Mouse (Mus musculus): ENCODE measurements at regions not wholly inside any gene's neighbourhood (a gene's known extent, or its start where the extent isn't known, plus 50 kb on each side); places are given as distances from the start of the nearest gene placed in this dataset.

- Histone ChIP-seq H3K9ac (ENCODE audit: insufficient read depth, low read depth, low read length, poor library complexity, severe bottlenecking) (no peak overlapping the region), H3K4me3 (ENCODE audit: insufficient read depth in 1 of 2, low read depth in 1 of 2, low read length in 2 of 2, poor library complexity in 1 of 2, severe bottlenecking in 1 of 2) (no peak overlapping the region), H3K9me3 (ENCODE audit: control insufficient read depth, insufficient read depth, low read depth, low read length) (no peaks in the 10 kb centered on the region), H3K36me3 (ENCODE audit: control insufficient read depth, insufficient read depth, low read length, poor library complexity, severe bottlenecking) (no peaks in the 10 kb centered on the region), H3K27ac (ENCODE audit: insufficient read depth, low read depth, low read length, poor library complexity, severe bottlenecking) (no peak overlapping the region), H3K4me1 (ENCODE audit: control insufficient read depth in 2 of 2, insufficient read depth in 2 of 2, low read length in 2 of 2, poor library complexity in 1 of 2) (no peaks in the 10 kb centered on the region)
- TF ChIP-seq HCFC1 (IDR thresholded peaks at IDR 0.05; ENCODE audit: borderline replicate concordance, insufficient read depth, low read length): no peak
- no peak for TF ChIP-seq ZC3H11A (IDR thresholded peaks at IDR 0.05; ENCODE audit: borderline replicate concordance, low read depth, low read length)
- no peak for TF ChIP-seq MAFK (IDR thresholded peaks at IDR 0.05; ENCODE audit: insufficient read depth, low read depth, low read length)
- TF ChIP-seq CHD2 (IDR thresholded peaks at IDR 0.05; ENCODE audit: low read depth, low read length): no peak
- no peak for TF ChIP-seq ZNF384 (IDR thresholded peaks at IDR 0.05; ENCODE audit: low read depth, low read length)
- DNase-seq (ENCODE audit: low read depth, low spot score): no peak
- in situ Hi-C loops (cut with MboI; ENCODE audit: low sequenced_read_pairs in 2 of 2, unreplicated experiment in 2 of 2): no loop called here
Observed at GRCm38 (mm10) chr7:70799031-70799766, 432.7 kb upstream of the Nr2f2 start.

- no peak overlapping the region for H3K4me3 ChIP-seq (ENCODE audit: insufficient read depth in 1 of 2, low read depth in 1 of 2, low read length in 2 of 2, poor library complexity in 1 of 2, severe bottlenecking in 1 of 2)
- no peaks in the 10 kb centered on the region for H3K9me3 ChIP-seq (ENCODE audit: control insufficient read depth, insufficient read depth, low read depth, low read length)
- no peaks in the 10 kb centered on the region for H3K36me3 ChIP-seq (ENCODE audit: control insufficient read depth, insufficient read depth, low read length, poor library complexity, severe bottlenecking)
- no peak overlapping the region for H3K9ac ChIP-seq (ENCODE audit: insufficient read depth, low read depth, low read length, poor library complexity, severe bottlenecking)
- no peak for DNase-seq (ENCODE audit: low read depth, low spot score)
- no peaks in the 10 kb centered on the region for H3K4me1 ChIP-seq (ENCODE audit: control insufficient read depth in 2 of 2, insufficient read depth in 2 of 2, low read length in 2 of 2, poor library complexity in 1 of 2)
- in situ Hi-C loops (cut with MboI; ENCODE audit: low sequenced_read_pairs in 2 of 2, unreplicated experiment in 2 of 2): no loop called here
- no peak overlapping the region for H3K27ac ChIP-seq (ENCODE audit: insufficient read depth, low read depth, low read length, poor library complexity, severe bottlenecking)
- TF ChIP-seq CHD2 (IDR thresholded peaks at IDR 0.05; ENCODE audit: low read depth, low read length): no peak
- no peak for TF ChIP-seq ZNF384 (IDR thresholded peaks at IDR 0.05; ENCODE audit: low read depth, low read length)
- TF ChIP-seq ZC3H11A (IDR thresholded peaks at IDR 0.05; ENCODE audit: borderline replicate concordance, low read depth, low read length): no peak
- no peak for TF ChIP-seq HCFC1 (IDR thresholded peaks at IDR 0.05; ENCODE audit: borderline replicate concordance, insufficient read depth, low read length)
- TF ChIP-seq MAFK (IDR thresholded peaks at IDR 0.05; ENCODE audit: insufficient read depth, low read depth, low read length): no peak
Observed at GRCm38 (mm10) chr7:70796038-70796760, 429.7 kb upstream of the Nr2f2 start.

- peak overlapping the region; percentile 56; the same call in 1 of the 2 replicates for H3K9ac ChIP-seq (ENCODE audit: insufficient read depth, low read depth, low read length, poor library complexity, severe bottlenecking)
- TF ChIP-seq ZNF384 (IDR thresholded peaks at IDR 0.05; ENCODE audit: low read depth, low read length) (no peak), ZC3H11A (IDR thresholded peaks at IDR 0.05; ENCODE audit: borderline replicate concordance, low read depth, low read length) (no peak), MAFK (IDR thresholded peaks at IDR 0.05; ENCODE audit: insufficient read depth, low read depth, low read length) (no peak), CHD2 (IDR thresholded peaks at IDR 0.05; ENCODE audit: low read depth, low read length) (no peak), HCFC1 (IDR thresholded peaks at IDR 0.05; ENCODE audit: borderline replicate concordance, insufficient read depth, low read length) (no peak)
- in situ Hi-C loops (cut with MboI; ENCODE audit: low sequenced_read_pairs in 2 of 2, unreplicated experiment in 2 of 2): no loop called here
- H3K9me3 ChIP-seq (ENCODE audit: control insufficient read depth, insufficient read depth, low read depth, low read length): no peaks in the 10 kb centered on the region
- peak overlapping the region; percentile 93 for H3K27ac ChIP-seq (ENCODE audit: insufficient read depth, low read depth, low read length, poor library complexity, severe bottlenecking)
- H3K4me3 ChIP-seq (ENCODE audit: insufficient read depth in 1 of 2, low read depth in 1 of 2, low read length in 2 of 2, poor library complexity in 1 of 2, severe bottlenecking in 1 of 2): peak overlapping the region; percentile 8 to 40; a peak in 2 of 4 replicates
- H3K4me1 ChIP-seq (ENCODE audit: control insufficient read depth in 2 of 2, insufficient read depth in 2 of 2, low read length in 2 of 2, poor library complexity in 1 of 2): peaks cover 0 to 9% of the 10 kb centered on the region in 2 experiments; a peak in 2 of 4 replicates
- no peaks in the 10 kb centered on the region for H3K36me3 ChIP-seq (ENCODE audit: control insufficient read depth, insufficient read depth, low read length, poor library complexity, severe bottlenecking)
- peak; percentile 87 for DNase-seq (ENCODE audit: low read depth, low spot score)
Observed at GRCm38 (mm10) chr7:70788902-70789796, 422.6 kb upstream of the Nr2f2 start.

- in situ Hi-C loops (cut with MboI; ENCODE audit: low sequenced_read_pairs in 2 of 2, unreplicated experiment in 2 of 2): no loop called here
- TF ChIP-seq HCFC1 (IDR thresholded peaks at IDR 0.05; ENCODE audit: borderline replicate concordance, insufficient read depth, low read length): no peak
- TF ChIP-seq CHD2 (IDR thresholded peaks at IDR 0.05; ENCODE audit: low read depth, low read length): no peak
- no peak for TF ChIP-seq ZNF384 (IDR thresholded peaks at IDR 0.05; ENCODE audit: low read depth, low read length)
- no peak for TF ChIP-seq ZC3H11A (IDR thresholded peaks at IDR 0.05; ENCODE audit: borderline replicate concordance, low read depth, low read length)
- TF ChIP-seq MAFK (IDR thresholded peaks at IDR 0.05; ENCODE audit: insufficient read depth, low read depth, low read length): no peak
- H3K9me3 ChIP-seq (ENCODE audit: control insufficient read depth, insufficient read depth, low read depth, low read length): no peaks in the 10 kb centered on the region
- DNase-seq (ENCODE audit: low read depth, low spot score): no peak
- H3K4me3 ChIP-seq (ENCODE audit: insufficient read depth in 1 of 2, low read depth in 1 of 2, low read length in 2 of 2, poor library complexity in 1 of 2, severe bottlenecking in 1 of 2): no peak overlapping the region
- H3K4me1 ChIP-seq (ENCODE audit: control insufficient read depth in 2 of 2, insufficient read depth in 2 of 2, low read length in 2 of 2, poor library complexity in 1 of 2): peaks cover 0 to 9% of the 10 kb centered on the region in 2 experiments; a peak in 2 of 4 replicates
- no peak overlapping the region for H3K9ac ChIP-seq (ENCODE audit: insufficient read depth, low read depth, low read length, poor library complexity, severe bottlenecking)
- no peaks in the 10 kb centered on the region for H3K36me3 ChIP-seq (ENCODE audit: control insufficient read depth, insufficient read depth, low read length, poor library complexity, severe bottlenecking)
- no peak overlapping the region for H3K27ac ChIP-seq (ENCODE audit: insufficient read depth, low read depth, low read length, poor library complexity, severe bottlenecking)
Observed at GRCm38 (mm10) chr7:70787966-70788365, 421.4 kb upstream of the Nr2f2 start.
